Mouse (Mus musculus): ENCODE data around the gene Cbs. TPM values are rescaled to one million over a fixed set of nuclear protein-coding genes. Genes with fewer than 3 reads are reported as not detected.

Gene Cbs
- total and polyA plus RNA-seq, 2 experiments: 236 to 782 TPM

DNA sequence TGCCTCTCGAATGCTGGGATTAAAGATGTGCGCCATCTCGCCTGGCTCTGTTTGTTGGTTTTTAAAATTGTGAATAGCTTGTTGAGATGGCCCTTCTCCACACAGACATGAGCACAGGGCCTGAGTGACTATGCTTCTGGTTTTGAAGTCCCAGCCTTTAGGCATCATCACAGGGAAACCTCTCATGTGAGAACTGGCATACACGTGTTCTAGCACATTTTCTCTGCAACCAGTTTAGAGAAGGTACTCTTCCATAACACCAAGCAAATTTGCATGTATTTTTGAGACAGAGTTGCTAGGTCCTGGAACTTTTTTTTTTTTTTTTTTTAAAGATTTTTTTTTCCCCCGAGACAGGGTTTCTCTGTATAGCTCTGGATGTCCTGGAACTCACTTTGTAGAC lies 19.6 kb upstream of the Cbs start:
- Histone ChIP-seq H3K27me3 (ENCODE audit: control insufficient read depth, insufficient read depth, low read length) (no peaks in the 10 kb centered on the region), H3K79me2 (ENCODE audit: control insufficient read depth, insufficient read depth, low read length) (peaks cover 26% of the 10 kb centered on the region), H3K27ac (replicated peaks; ENCODE audit: insufficient read depth, low read depth, low read length) (peak overlapping the region; percentile 81), H3K4me3 (ENCODE audit: insufficient read depth, low read depth, low read length) (no peak overlapping the region), H3K4me1 (ENCODE audit: control insufficient read depth, insufficient read depth, low read length) (peaks cover 15% of the 10 kb centered on the region), H3K36me3 (ENCODE audit: control insufficient read depth, insufficient read depth, low read length) (peaks cover 30% of the 10 kb centered on the region), H3K9ac (ENCODE audit: low read depth, low read length) (peak overlapping the region; percentile 50; the same call in 1 of the 2 replicates)
- WGBS: 69% methylated on average over 5 of the region's 5 CpGs
- no peak for TF ChIP-seq CTCF (IDR thresholded peaks at IDR 0.05; ENCODE audit: low read depth, low read length)
- TF ChIP-seq POLR2A (IDR thresholded peaks at IDR 0.05; ENCODE audit: extremely low read depth, insufficient read depth, low read length): no peak
- no peak for DNase-seq (ENCODE audit: extremely low read depth, low read depth, low spot score)

DNA sequence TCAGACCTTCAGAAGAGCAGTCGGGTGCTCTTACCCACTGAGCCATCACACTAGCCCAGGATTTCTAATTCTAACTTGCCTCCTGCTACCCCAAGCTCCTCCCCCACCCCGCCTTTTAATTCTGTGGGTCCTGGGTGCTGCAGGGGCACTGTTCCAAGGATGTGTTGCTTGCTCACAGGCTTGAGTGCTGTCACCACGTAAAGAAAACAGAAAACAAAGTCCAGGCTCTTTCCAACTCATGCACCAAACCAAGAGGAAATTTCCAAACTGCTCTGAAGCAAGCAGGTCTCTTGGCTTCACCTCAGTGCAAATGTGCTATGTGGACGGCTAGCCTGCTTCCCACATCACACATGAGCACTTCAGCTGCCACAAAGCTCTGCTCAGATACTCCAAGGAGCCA lies 18.3 kb upstream of the Cbs start:
- peak; percentile 91 for DNase-seq (ENCODE audit: extremely low read depth, low read depth, low spot score)
- H3K9ac ChIP-seq (ENCODE audit: low read depth, low read length): peak overlapping the region; percentile 5
- no peak for TF ChIP-seq POLR2A (IDR thresholded peaks at IDR 0.05; ENCODE audit: extremely low read depth, insufficient read depth, low read length)
- TF ChIP-seq CTCF (IDR thresholded peaks at IDR 0.05; ENCODE audit: low read depth, low read length): no peak
- H3K36me3 ChIP-seq (ENCODE audit: control insufficient read depth, insufficient read depth, low read length): peaks cover 43% of the 10 kb centered on the region
- H3K27ac ChIP-seq (replicated peaks; ENCODE audit: insufficient read depth, low read depth, low read length): peak overlapping the region; percentile 94
- peaks cover 26% of the 10 kb centered on the region for H3K79me2 ChIP-seq (ENCODE audit: control insufficient read depth, insufficient read depth, low read length)
- H3K4me1 ChIP-seq (ENCODE audit: control insufficient read depth, insufficient read depth, low read length): peaks cover 15% of the 10 kb centered on the region
- no peaks in the 10 kb centered on the region for H3K27me3 ChIP-seq (ENCODE audit: control insufficient read depth, insufficient read depth, low read length)
- WGBS: 21% methylated on average over 4 of the region's 4 CpGs
- H3K4me3 ChIP-seq (ENCODE audit: insufficient read depth, low read depth, low read length): no peak overlapping the region

DNA sequence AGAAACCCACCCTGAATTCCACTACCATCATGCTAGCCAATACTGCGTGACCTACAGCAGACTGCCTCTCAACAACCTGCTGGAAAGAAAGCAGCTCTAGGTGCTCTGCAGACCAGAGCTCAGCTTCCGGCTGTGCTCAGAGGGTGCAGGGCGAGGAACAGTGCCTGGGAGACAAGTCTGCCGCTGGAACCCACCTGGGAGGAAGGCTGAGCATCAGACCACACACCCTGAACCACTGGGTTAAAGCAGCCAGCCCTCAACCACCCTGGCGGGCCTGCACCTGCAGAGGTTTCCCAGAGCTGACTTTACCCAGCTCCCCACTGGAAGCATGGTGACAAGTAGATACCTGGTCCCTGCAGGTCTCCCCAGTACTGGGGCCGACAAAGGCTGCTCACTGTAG lies 16.2 kb upstream of the Cbs start:
- Histone ChIP-seq H3K79me2 (ENCODE audit: control insufficient read depth, insufficient read depth, low read length) (peaks cover 24% of the 10 kb centered on the region), H3K27ac (replicated peaks; ENCODE audit: insufficient read depth, low read depth, low read length) (no peak overlapping the region), H3K9ac (ENCODE audit: low read depth, low read length) (no peak overlapping the region), H3K4me3 (ENCODE audit: insufficient read depth, low read depth, low read length) (no peak overlapping the region), H3K27me3 (ENCODE audit: control insufficient read depth, insufficient read depth, low read length) (no peaks in the 10 kb centered on the region), H3K36me3 (ENCODE audit: control insufficient read depth, insufficient read depth, low read length) (peaks cover 62% of the 10 kb centered on the region), H3K4me1 (ENCODE audit: control insufficient read depth, insufficient read depth, low read length) (peaks cover 13% of the 10 kb centered on the region)
- no peak for TF ChIP-seq CTCF (IDR thresholded peaks at IDR 0.05; ENCODE audit: low read depth, low read length)
- TF ChIP-seq POLR2A (IDR thresholded peaks at IDR 0.05; ENCODE audit: extremely low read depth, insufficient read depth, low read length): no peak
- DNase-seq (ENCODE audit: extremely low read depth, low read depth, low spot score): no peak
- WGBS: 91% methylated on average over 6 of the region's 6 CpGs

DNA sequence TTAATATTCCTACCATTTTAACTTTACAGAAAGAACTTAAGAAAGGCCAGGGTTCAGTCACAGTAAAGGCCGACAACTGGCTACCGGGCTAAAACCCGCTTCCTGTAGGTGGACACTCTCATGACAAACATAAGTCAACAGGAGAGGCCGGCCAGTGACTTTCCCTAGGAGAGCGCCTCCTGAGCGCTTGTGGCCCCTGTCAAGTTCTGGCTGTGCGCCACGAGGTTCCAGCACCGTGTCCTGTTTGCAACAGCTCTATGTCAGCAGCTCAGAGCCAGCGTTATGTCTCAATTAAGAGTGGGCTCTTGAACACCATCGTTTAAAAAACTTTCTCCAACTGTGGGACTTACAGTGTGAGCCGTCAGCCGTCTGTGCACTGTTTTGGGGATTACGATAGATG lies 15.1 kb upstream of the Cbs start:
- peaks cover 15% of the 10 kb centered on the region for H3K79me2 ChIP-seq (ENCODE audit: control insufficient read depth, insufficient read depth, low read length)
- TF ChIP-seq POLR2A (IDR thresholded peaks at IDR 0.05; ENCODE audit: extremely low read depth, insufficient read depth, low read length): no peak
- no peak for TF ChIP-seq CTCF (IDR thresholded peaks at IDR 0.05; ENCODE audit: low read depth, low read length)
- no peaks in the 10 kb centered on the region for H3K27me3 ChIP-seq (ENCODE audit: control insufficient read depth, insufficient read depth, low read length)
- 54% methylated on average over 14 of the region's 14 CpGs for WGBS
- no peak overlapping the region for H3K27ac ChIP-seq (replicated peaks; ENCODE audit: insufficient read depth, low read depth, low read length)
- no peak overlapping the region for H3K4me3 ChIP-seq (ENCODE audit: insufficient read depth, low read depth, low read length)
- H3K36me3 ChIP-seq (ENCODE audit: control insufficient read depth, insufficient read depth, low read length): peaks cover 72% of the 10 kb centered on the region
- DNase-seq (ENCODE audit: extremely low read depth, low read depth, low spot score): no peak
- H3K9ac ChIP-seq (ENCODE audit: low read depth, low read length): no peak overlapping the region
- H3K4me1 ChIP-seq (ENCODE audit: control insufficient read depth, insufficient read depth, low read length): peaks cover 13% of the 10 kb centered on the region

DNA sequence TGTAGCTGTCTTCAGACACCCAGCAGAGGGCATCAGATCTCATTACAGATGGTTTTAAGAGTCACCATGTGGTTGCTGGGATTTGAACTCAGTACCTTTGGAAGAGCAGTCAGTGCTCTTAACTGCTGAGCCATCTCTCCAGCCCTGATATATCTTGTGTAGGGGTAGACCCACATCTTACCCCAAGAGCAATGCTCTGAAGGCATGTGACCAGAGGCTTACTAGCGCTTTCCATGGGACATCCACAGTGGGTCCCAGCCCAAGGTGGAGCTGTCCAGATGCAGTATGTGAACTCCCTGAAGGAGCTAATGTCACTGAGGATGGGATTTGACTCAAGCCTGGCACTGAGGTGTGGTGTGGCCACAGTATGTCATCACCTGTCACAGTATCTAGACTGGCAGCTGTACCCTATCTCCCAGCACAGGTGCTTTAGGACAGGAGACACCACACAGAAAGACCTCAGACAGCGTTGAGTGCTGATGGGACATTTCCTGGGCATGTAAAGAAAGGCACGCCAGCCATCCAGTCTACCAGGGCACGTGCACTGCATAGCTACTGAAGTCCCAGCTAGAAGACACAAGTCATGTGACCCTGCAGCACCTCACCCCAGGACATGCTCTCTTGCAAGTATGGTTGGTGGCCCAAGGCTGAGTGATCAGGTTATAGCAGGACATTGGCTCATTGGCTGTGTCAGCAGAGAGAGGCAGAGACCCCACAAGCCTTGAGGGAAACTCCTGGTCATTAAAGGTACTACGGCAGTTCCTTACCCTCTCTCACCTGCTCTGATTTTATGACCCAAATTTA lies 9.4 kb upstream of the Cbs start:
- Histone ChIP-seq H3K4me1 (ENCODE audit: control insufficient read depth, insufficient read depth, low read length) (no peaks in the 10 kb centered on the region), H3K79me2 (ENCODE audit: control insufficient read depth, insufficient read depth, low read length) (no peaks in the 10 kb centered on the region), H3K36me3 (ENCODE audit: control insufficient read depth, insufficient read depth, low read length) (peaks cover 42% of the 10 kb centered on the region), H3K4me3 (ENCODE audit: insufficient read depth, low read depth, low read length) (no peak overlapping the region), H3K27ac (replicated peaks; ENCODE audit: insufficient read depth, low read depth, low read length) (no peak overlapping the region), H3K27me3 (ENCODE audit: control insufficient read depth, insufficient read depth, low read length) (no peaks in the 10 kb centered on the region), H3K9ac (ENCODE audit: low read depth, low read length) (no peak overlapping the region)
- TF ChIP-seq CTCF (IDR thresholded peaks at IDR 0.05; ENCODE audit: low read depth, low read length) (no peak), POLR2A (IDR thresholded peaks at IDR 0.05; ENCODE audit: extremely low read depth, insufficient read depth, low read length) (no peak)
- no peak for DNase-seq (ENCODE audit: extremely low read depth, low read depth, low spot score)
- WGBS: 98% methylated on average over 5 of the region's 5 CpGs

DNA sequence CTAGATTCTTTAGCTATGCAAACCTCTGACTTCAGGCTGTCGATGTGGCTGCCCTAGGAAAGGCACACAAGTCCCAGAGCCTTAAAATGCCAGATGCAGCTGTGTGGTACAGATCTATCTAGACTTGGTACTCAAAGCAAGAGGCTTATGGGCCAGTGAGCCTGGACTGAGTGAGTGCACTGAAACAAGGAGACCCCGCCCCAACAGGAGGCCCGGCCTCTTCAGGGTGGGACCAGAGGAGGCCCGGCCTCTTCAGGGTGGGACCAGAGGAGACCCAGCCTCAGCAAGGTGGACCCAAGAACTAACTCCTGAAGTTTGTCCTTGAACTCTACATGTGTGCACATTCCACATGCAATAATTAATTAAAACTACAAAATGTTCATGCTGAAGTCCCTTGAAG lies 5.9 kb upstream of the Cbs start:
- Histone ChIP-seq H3K27ac (replicated peaks; ENCODE audit: insufficient read depth, low read depth, low read length) (no peak overlapping the region), H3K9ac (ENCODE audit: low read depth, low read length) (no peak overlapping the region), H3K4me3 (ENCODE audit: insufficient read depth, low read depth, low read length) (no peak overlapping the region), H3K79me2 (ENCODE audit: control insufficient read depth, insufficient read depth, low read length) (no peaks in the 10 kb centered on the region), H3K4me1 (ENCODE audit: control insufficient read depth, insufficient read depth, low read length) (peaks cover 8% of the 10 kb centered on the region), H3K36me3 (ENCODE audit: control insufficient read depth, insufficient read depth, low read length) (peaks cover 10% of the 10 kb centered on the region; the same call in 1 of the 2 replicates), H3K27me3 (ENCODE audit: control insufficient read depth, insufficient read depth, low read length) (no peaks in the 10 kb centered on the region)
- WGBS: 80% methylated on average over 4 of the region's 4 CpGs
- DNase-seq (ENCODE audit: extremely low read depth, low read depth, low spot score): no peak
- TF ChIP-seq POLR2A (IDR thresholded peaks at IDR 0.05; ENCODE audit: extremely low read depth, insufficient read depth, low read length): no peak
- no peak for TF ChIP-seq CTCF (IDR thresholded peaks at IDR 0.05; ENCODE audit: low read depth, low read length)
